Mouse (Mus musculus): ENCODE measurements around the gene Smc2. TPM values are rescaled to one million over a fixed set of nuclear protein-coding genes. Genes with fewer than 3 reads are reported as not detected.

The Smc2 gene
- total RNA-seq (2023): 12.1 to 17.1 TPM (median 14.3 TPM) in 4 replicates

GRCm38 (mm10) chr4:52438886-52439664 is at the start of gene Smc2:
Smc2 (plus strand) TSS chr4:52439243.

GRCm38 (mm10) chr4:52497144-52497543 is 58.1 kb downstream of the Smc2 start, which contains the start of gene Vma21-ps:
Vma21-ps (minus strand) TSS chr4:52497244.

Other genes with a start within 250 kb of the Smc2 start
- not detected in 4 replicates for gene Vma21-ps, start 58.0 kb downstream of the Smc2 start, total RNA-seq (2023)
- gene Toporsl, start 157.0 kb downstream of the Smc2 start, total RNA-seq (2023): not detected in 4 replicates

Data from B cell, adult 62 days (primary cell).